Mouse (Mus musculus): Measurements from ENCODE around the gene Acyp2. TPM values are rescaled to one million over a fixed set of nuclear protein-coding genes. Genes with fewer than 3 reads are reported as not detected.

The Acyp2 gene
- polyA plus RNA-seq (2014; fragmentation: Nextera tagmentation; extraction: Ambion mirVana), result 28.3 and 29.9 TPM in 2 replicates

DNA sequence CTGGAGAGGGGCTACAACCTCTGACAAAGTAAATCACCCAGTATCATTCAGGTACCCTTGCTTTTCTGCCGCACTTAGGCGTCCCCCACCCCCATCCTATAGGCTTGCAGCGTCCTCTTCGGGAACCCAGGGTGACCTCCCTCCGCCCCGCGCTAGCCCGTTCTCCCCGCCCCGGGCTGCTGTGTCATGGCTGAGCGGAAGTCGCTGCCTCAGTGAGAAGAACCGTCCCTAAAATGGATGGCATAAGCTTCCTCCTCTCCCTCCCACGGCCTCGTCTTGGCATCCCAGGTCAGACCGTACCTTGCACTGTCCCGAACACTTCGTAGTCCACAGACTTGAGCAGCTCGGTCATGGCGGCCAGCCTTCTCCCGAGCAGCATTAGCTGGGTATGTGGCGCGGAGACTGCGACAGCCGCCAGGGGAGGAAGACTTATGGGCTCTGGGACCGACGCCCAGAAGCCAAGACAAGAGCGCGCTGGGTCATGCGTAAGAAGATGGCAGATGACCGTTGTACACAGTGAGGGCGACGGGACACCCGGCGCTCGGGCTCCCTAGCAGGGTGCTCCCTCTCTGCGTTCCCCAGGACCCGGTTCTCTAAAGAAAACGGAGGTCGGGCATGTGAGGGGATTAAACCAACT, at the start of gene Acyp2:
Gene Acyp2 (minus strand): TSS at position 587 of the 637 bp plus-strand sequence.
- under 1% methylated on average over 40 of the region's 40 CpGs for WGBS

GRCm38 (mm10) chr11:30689421-30689820, 40.0 kb upstream of the Acyp2 start:
- no peaks in the 10 kb centered on the region for H3K27me3 ChIP-seq (ENCODE audit: insufficient read depth, low read length)
- no peak overlapping the region for H3K9ac ChIP-seq
- H3K36me3 ChIP-seq (ENCODE audit: insufficient read depth), result no peaks in the 10 kb centered on the region
- no peaks in the 10 kb centered on the region for H3K4me1 ChIP-seq (ENCODE audit: insufficient read depth)
- no peak for DNase-seq
- WGBS, result 68% methylated on average over 1 of the region's 1 CpGs
- no peak overlapping the region for H3K4me2 ChIP-seq
- no peak overlapping the region for H3K4me3 ChIP-seq (ENCODE audit: low read depth, low read length)
- TF ChIP-seq CTCF (IDR thresholded peaks at IDR 0.05; ENCODE audit: low read depth), result no peak
- H3K9me3 ChIP-seq (ENCODE audit: low read depth, low read length), result no peaks in the 10 kb centered on the region
- no peak for ATAC-seq (ENCODE audit: insufficient read depth)
- no peak overlapping the region for H3K27ac ChIP-seq (ENCODE audit: low read depth)

More for the DNA sequence above, at the start of gene Acyp2:
- peak; percentile 58 for TF ChIP-seq CTCF (IDR thresholded peaks at IDR 0.05; ENCODE audit: low read depth)
- H3K4me3 ChIP-seq (ENCODE audit: low read depth, low read length), result peak within 1 kb of the TSS; percentile 50
- peak within 1 kb of the TSS; percentile 69 for H3K9ac ChIP-seq
- no peaks in the 10 kb centered on the region for H3K36me3 ChIP-seq (ENCODE audit: insufficient read depth)
- peak; percentile 99 for ATAC-seq (ENCODE audit: insufficient read depth)
- no peaks in the 10 kb centered on the region for H3K9me3 ChIP-seq (ENCODE audit: low read depth, low read length)
- H3K4me2 ChIP-seq, result peak within 1 kb of the TSS; percentile 62
- no peaks in the 10 kb centered on the region for H3K4me1 ChIP-seq (ENCODE audit: insufficient read depth)
- no peaks in the 10 kb centered on the region for H3K27me3 ChIP-seq (ENCODE audit: insufficient read depth, low read length)
- peak; percentile 91 for DNase-seq
- H3K27ac ChIP-seq (ENCODE audit: low read depth), result peak within 1 kb of the TSS; percentile 51; the same call in 1 of the 2 replicates

GRCm38 (mm10) chr11:30676086-30676485, 26.7 kb upstream of the Acyp2 start:
- Histone ChIP-seq H3K4me2 (no peak overlapping the region), H3K9ac (no peak overlapping the region), H3K9me3 (ENCODE audit: low read depth, low read length) (no peaks in the 10 kb centered on the region), H3K27ac (ENCODE audit: low read depth) (no peak overlapping the region), H3K4me3 (ENCODE audit: low read depth, low read length) (no peak overlapping the region), H3K36me3 (ENCODE audit: insufficient read depth) (no peaks in the 10 kb centered on the region), H3K27me3 (ENCODE audit: insufficient read depth, low read length) (no peaks in the 10 kb centered on the region), H3K4me1 (ENCODE audit: insufficient read depth) (no peaks in the 10 kb centered on the region)
- TF ChIP-seq CTCF (IDR thresholded peaks at IDR 0.05; ENCODE audit: low read depth), result peak; percentile 58
- DNase-seq, result peak; percentile 48
- 91% methylated on average over 1 of the region's 1 CpGs for WGBS
- no peak for ATAC-seq (ENCODE audit: insufficient read depth)

DNA sequence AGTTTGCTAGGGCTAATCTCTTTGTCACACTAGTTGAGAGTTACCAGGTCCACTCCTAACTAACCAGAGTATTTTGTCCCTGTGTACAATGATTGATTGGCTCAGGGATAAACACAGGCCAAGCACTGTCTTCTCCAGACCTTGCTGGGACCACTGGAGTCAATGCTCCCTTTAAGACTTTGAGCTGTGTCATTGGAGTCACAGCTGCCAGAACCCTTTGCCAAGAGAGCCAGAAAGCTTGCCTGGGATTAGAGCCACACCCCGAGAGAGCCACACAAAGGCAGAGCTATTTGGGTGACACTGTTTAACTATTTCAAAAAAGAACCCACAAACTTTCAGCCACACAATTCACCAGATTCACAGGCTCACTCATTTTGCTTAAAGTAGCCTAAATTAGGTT, 23.3 kb upstream of the Acyp2 start:
- H3K4me2 ChIP-seq, result no peak overlapping the region
- H3K36me3 ChIP-seq (ENCODE audit: insufficient read depth), result no peaks in the 10 kb centered on the region
- H3K4me1 ChIP-seq (ENCODE audit: insufficient read depth), result no peaks in the 10 kb centered on the region
- no peaks in the 10 kb centered on the region for H3K9me3 ChIP-seq (ENCODE audit: low read depth, low read length)
- no peak overlapping the region for H3K9ac ChIP-seq
- no peak overlapping the region for H3K27ac ChIP-seq (ENCODE audit: low read depth)
- no peak for TF ChIP-seq CTCF (IDR thresholded peaks at IDR 0.05; ENCODE audit: low read depth)
- no peak overlapping the region for H3K4me3 ChIP-seq (ENCODE audit: low read depth, low read length)
- ATAC-seq (ENCODE audit: insufficient read depth) (no peak), DNase-seq (peak; percentile 9)
- H3K27me3 ChIP-seq (ENCODE audit: insufficient read depth, low read length), result no peaks in the 10 kb centered on the region
- 38% methylated on average over 1 of the region's 1 CpGs for WGBS

GRCm38 (mm10) chr11:30663001-30663400, 13.6 kb upstream of the Acyp2 start:
- no peak overlapping the region for H3K27ac ChIP-seq (ENCODE audit: low read depth)
- 79% methylated on average over 3 of the region's 3 CpGs for WGBS

GRCm38 (mm10) chr11:30662591-30662990, 13.2 kb upstream of the Acyp2 start:
- Histone ChIP-seq H3K9me3 (ENCODE audit: low read depth, low read length) (no peaks in the 10 kb centered on the region), H3K4me3 (ENCODE audit: low read depth, low read length) (no peak overlapping the region), H3K36me3 (ENCODE audit: insufficient read depth) (no peaks in the 10 kb centered on the region), H3K27ac (ENCODE audit: low read depth) (no peak overlapping the region), H3K9ac (no peak overlapping the region), H3K27me3 (ENCODE audit: insufficient read depth, low read length) (no peaks in the 10 kb centered on the region), H3K4me2 (no peak overlapping the region), H3K4me1 (ENCODE audit: insufficient read depth) (no peaks in the 10 kb centered on the region)
- TF ChIP-seq CTCF (IDR thresholded peaks at IDR 0.05; ENCODE audit: low read depth), result no peak
- DNase-seq, result no peak
- no peak for ATAC-seq (ENCODE audit: insufficient read depth)
- 75% methylated on average over 2 of the region's 2 CpGs for WGBS

More at GRCm38 (mm10) chr11:30663001-30663400, 13.6 kb upstream of the Acyp2 start:
- no peak overlapping the region for H3K9ac ChIP-seq
- no peak for DNase-seq
- no peaks in the 10 kb centered on the region for H3K4me1 ChIP-seq (ENCODE audit: insufficient read depth)
- no peak for TF ChIP-seq CTCF (IDR thresholded peaks at IDR 0.05; ENCODE audit: low read depth)
- no peaks in the 10 kb centered on the region for H3K36me3 ChIP-seq (ENCODE audit: insufficient read depth)
- no peak overlapping the region for H3K4me2 ChIP-seq
- no peak for ATAC-seq (ENCODE audit: insufficient read depth)
- no peaks in the 10 kb centered on the region for H3K27me3 ChIP-seq (ENCODE audit: insufficient read depth, low read length)
- H3K9me3 ChIP-seq (ENCODE audit: low read depth, low read length), result no peaks in the 10 kb centered on the region
- H3K4me3 ChIP-seq (ENCODE audit: low read depth, low read length), result no peak overlapping the region

GRCm38 (mm10) chr11:30657069-30657468, 7.7 kb upstream of the Acyp2 start:
- Histone ChIP-seq H3K4me3 (ENCODE audit: low read depth, low read length) (no peak overlapping the region), H3K27me3 (ENCODE audit: insufficient read depth, low read length) (no peaks in the 10 kb centered on the region), H3K36me3 (ENCODE audit: insufficient read depth) (no peaks in the 10 kb centered on the region), H3K9me3 (ENCODE audit: low read depth, low read length) (no peaks in the 10 kb centered on the region), H3K4me1 (ENCODE audit: insufficient read depth) (no peaks in the 10 kb centered on the region), H3K27ac (ENCODE audit: low read depth) (no peak overlapping the region), H3K9ac (no peak overlapping the region), H3K4me2 (no peak overlapping the region)
- peak; percentile 74 for TF ChIP-seq CTCF (IDR thresholded peaks at IDR 0.05; ENCODE audit: low read depth)
- ATAC-seq (ENCODE audit: insufficient read depth) (peak; percentile 58), DNase-seq (peak; percentile 76)
- 29% methylated on average over 2 of the region's 2 CpGs for WGBS

All from lung, embryonic 14.5 days (tissue).